ENCODE assay signal across 8 mouse cellular contexts in genomic region chr7:145031275-145031674, GRCm38 (mm10).
DNase-seq lines count a peak whose midpoint lies in the region; ATAC-seq lines count a peak whose summit lies in the region.

No protein-coding gene starts in this region.

- H3K27me3 ChIP-seq in liver, embryonic 11.5 days (replicated peaks; ENCODE audit: control insufficient read depth, insufficient read depth, low read length) = peaks cover 4% of the 10 kb centered on the region; the same call in 1 of the 2 replicates
- H3K27me3 ChIP-seq in forebrain, embryonic 13.5 days = peaks cover 20% of the 10 kb centered on the region
- H3K27me3 ChIP-seq in limb, embryonic 11.5 days (ENCODE audit: control insufficient read depth, insufficient read depth, low read length) = no peaks in the 10 kb centered on the region
- H3K27me3 ChIP-seq in neural tube, embryonic 14.5 days (ENCODE audit: control insufficient read depth, insufficient read depth, low read length) = no peaks in the 10 kb centered on the region

- H3K9ac ChIP-seq in liver, embryonic 11.5 days (ENCODE audit: low read depth, low read length) = no peak overlapping the region
- H3K9ac ChIP-seq in forebrain, embryonic 13.5 days = no peak overlapping the region; the same call in 1 of the 2 replicates
- H3K9ac ChIP-seq in limb, embryonic 11.5 days (ENCODE audit: low read length) = no peak overlapping the region; the same call in 1 of the 2 replicates
- no peak overlapping the region for H3K9ac ChIP-seq in neural tube, embryonic 14.5 days (replicated peaks; ENCODE audit: low read depth, low read length)

- no peak for DNase-seq in liver, embryonic 11.5 days (ENCODE audit: low spot score)
- DNase-seq in liver = no peak
- DNase-seq in limb, embryonic 11.5 days (ENCODE audit: low spot score) = no peak
- DNase-seq in left cerebral cortex, postnatal 4 days = no peak
- no peak for DNase-seq in left cerebral cortex, postnatal 14 days (ENCODE audit: low spot score in 2 of 2)
- no peak for DNase-seq in layer of hippocampus, adult 11-12 months (ENCODE audit: low spot score)

- no peak overlapping the region for H3K27ac ChIP-seq in liver, embryonic 11.5 days (ENCODE audit: low read depth, low read length)
- no peak overlapping the region for H3K27ac ChIP-seq in forebrain, embryonic 13.5 days
- H3K27ac ChIP-seq in limb, embryonic 11.5 days (replicated peaks; ENCODE audit: low read depth, low read length) = peak overlapping the region; percentile 60
- no peak overlapping the region for H3K27ac ChIP-seq in neural tube, embryonic 14.5 days (ENCODE audit: low read depth, low read length)

- H3K4me1 ChIP-seq in liver, embryonic 11.5 days (replicated peaks; ENCODE audit: control insufficient read depth, insufficient read depth, low read length) = peaks cover 7% of the 10 kb centered on the region
- peaks cover 8% of the 10 kb centered on the region; the same call in 1 of the 2 replicates for H3K4me1 ChIP-seq in forebrain, embryonic 13.5 days
- H3K4me1 ChIP-seq in limb, embryonic 11.5 days (ENCODE audit: control insufficient read depth, insufficient read depth, low read length) = peaks cover 16% of the 10 kb centered on the region
- H3K4me1 ChIP-seq in neural tube, embryonic 14.5 days (ENCODE audit: control insufficient read depth, insufficient read depth, low read length) = no peaks in the 10 kb centered on the region

- no peaks in the 10 kb centered on the region for H3K9me3 ChIP-seq in liver, embryonic 11.5 days (ENCODE audit: control insufficient read depth, low read length)
- H3K9me3 ChIP-seq in forebrain, embryonic 13.5 days (replicated peaks) = no peaks in the 10 kb centered on the region
- no peaks in the 10 kb centered on the region for H3K9me3 ChIP-seq in limb, embryonic 11.5 days (ENCODE audit: control insufficient read depth, low read length)
- H3K9me3 ChIP-seq in neural tube, embryonic 14.5 days (ENCODE audit: control insufficient read depth, low read length) = no peaks in the 10 kb centered on the region

- peak overlapping the region; percentile 59 for H3K4me2 ChIP-seq in liver, embryonic 11.5 days
- peak overlapping the region; percentile 72 for H3K4me2 ChIP-seq in forebrain, embryonic 13.5 days
- H3K4me2 ChIP-seq in limb, embryonic 11.5 days (ENCODE audit: low read depth, severe bottlenecking) = peak overlapping the region; percentile 49
- peak overlapping the region; percentile 51 for H3K4me2 ChIP-seq in neural tube, embryonic 14.5 days (ENCODE audit: low read depth, low read length)

- ATAC-seq in liver, embryonic 11.5 days (replicated peaks; ENCODE audit: low FRiP score) = no peak; the same call in 1 of the 2 replicates
- peak; percentile 29; the same call in 1 of the 2 replicates for ATAC-seq in forebrain, embryonic 13.5 days
- no peak for ATAC-seq in limb, embryonic 11.5 days (ENCODE audit: insufficient number of reproducible peaks, low FRiP score, low TSS enrichment, low read depth)
- ATAC-seq in neural tube, embryonic 14.5 days (ENCODE audit: low read depth) = 0 out of 2 replicates have a peak, but pooled peaks have one; percentile 45

- no peak overlapping the region for H3K4me3 ChIP-seq in liver, embryonic 11.5 days (ENCODE audit: low read depth, low read length)
- peak overlapping the region; percentile 36 for H3K4me3 ChIP-seq in forebrain, embryonic 13.5 days
- H3K4me3 ChIP-seq in limb, embryonic 11.5 days (ENCODE audit: low read depth, low read length) = peak overlapping the region; percentile 15
- peak overlapping the region; percentile 14 for H3K4me3 ChIP-seq in neural tube, embryonic 14.5 days (ENCODE audit: low read depth, low read length)

- H3K36me3 ChIP-seq in liver, embryonic 11.5 days (ENCODE audit: control insufficient read depth, insufficient read depth, low read length) = no peaks in the 10 kb centered on the region
- no peaks in the 10 kb centered on the region for H3K36me3 ChIP-seq in forebrain, embryonic 13.5 days (ENCODE audit: poor library complexity, severe bottlenecking)
- H3K36me3 ChIP-seq in limb, embryonic 11.5 days (ENCODE audit: control insufficient read depth, insufficient read depth, low read length) = no peaks in the 10 kb centered on the region
- no peaks in the 10 kb centered on the region for H3K36me3 ChIP-seq in neural tube, embryonic 14.5 days (ENCODE audit: control insufficient read depth, insufficient read depth, low read length)

- intact Hi-C loops in left cerebral cortex, postnatal 4 days (cut with DNase I) = no loop called here
- intact Hi-C loops in left cerebral cortex, postnatal 14 days (cut with DNase I) = loop anchor here (5.0 kb wide), 1 partner anchor 94 kb away; the partner anchor contains the start of gene Ccnd1

- 26% methylated on average over 7 of the region's 7 CpGs for WGBS in liver, embryonic 11.5 days
- 9% methylated on average over 7 of the region's 7 CpGs for WGBS in forebrain, embryonic 13.5 days
- 7% methylated on average over 7 of the region's 7 CpGs for WGBS in limb, embryonic 11.5 days
- 10% methylated on average over 7 of the region's 7 CpGs for WGBS in neural tube, embryonic 14.5 days

Comparison
In these comparisons a context has a peak if more than half of its experiments do, and no peak if none do; other contexts are left out.
1. ATAC-seq: peak in forebrain, embryonic 13.5 days (single experiment) and neural tube, embryonic 14.5 days (single experiment); none in liver, embryonic 11.5 days (single experiment) and limb, embryonic 11.5 days (single experiment).
2. Peak in every context shown above with its lines, with median percentiles within 50 percentile points of each other: H3K4me2 ChIP-seq.